Mouse (Mus musculus): ENCODE measurements around the gene Htra1. TPM values are rescaled to one million over a fixed set of nuclear protein-coding genes. Genes with fewer than 3 reads are reported as not detected.
A peak's percentile ranks its signal among the peaks of the same experiment; 100 is the strongest.

Gene Htra1
- total RNA-seq, 2 experiments from 2014 or later = not detected

GRCm38 (mm10) chr7:131004071-131004470 is 68.2 kb downstream of the Htra1 start:
- ATAC-seq (ENCODE audit: poor library complexity, severe bottlenecking) = no peak

- no peak for ATAC-seq (ENCODE audit: poor library complexity, severe bottlenecking)
These were observed 71.3 kb downstream of the Htra1 start for GRCm38 (mm10) chr7:131007221-131007620.

- no peak for ATAC-seq (ENCODE audit: poor library complexity, severe bottlenecking)
These were observed 73.3 kb downstream of the Htra1 start for GRCm38 (mm10) chr7:131009178-131009577.

GRCm38 (mm10) chr7:131011901-131012300 is 76.0 kb downstream of the Htra1 start:
- peak; percentile 52 for ATAC-seq (ENCODE audit: poor library complexity, severe bottlenecking)

GRCm38 (mm10) chr7:131019181-131019580 is 83.3 kb downstream of the Htra1 start:
- no peak for ATAC-seq (ENCODE audit: poor library complexity, severe bottlenecking)

GRCm38 (mm10) chr7:131024807-131025206 is 88.9 kb downstream of the Htra1 start:
- no peak for ATAC-seq (ENCODE audit: poor library complexity, severe bottlenecking)

GRCm38 (mm10) chr7:131027557-131027956 is 91.6 kb downstream of the Htra1 start:
- no peak for ATAC-seq (ENCODE audit: poor library complexity, severe bottlenecking)

GRCm38 (mm10) chr7:131031755-131032154 is 95.8 kb downstream of the Htra1 start, which contains the start of gene Dmbt1:
Gene Dmbt1 (plus strand): TSS chr7:131032053.
- no peak for ATAC-seq (ENCODE audit: poor library complexity, severe bottlenecking)

Other genes starting within 250 kb of the Htra1 start
- 0.25 TPM in 1 of 2 replicates, not detected in the other for gene Btbd16, start 162.0 kb upstream of the Htra1 start, total RNA-seq (2015)
- gene Btbd16, start 162.0 kb upstream of the Htra1 start, total RNA-seq (2017) = 0.29 TPM in 1 of 2 replicates, not detected in the other
- 36.5 and 38.9 TPM in 2 replicates for gene Plekha1, start 70.4 kb upstream of the Htra1 start, total RNA-seq (2015)
- 56.6 and 57.7 TPM in 2 replicates for gene Plekha1, start 70.4 kb upstream of the Htra1 start, total RNA-seq (2017)
- gene Dmbt1, start 95.9 kb downstream of the Htra1 start, total RNA-seq (2015) = not detected in 2 replicates
- not detected in 2 replicates for gene Dmbt1, start 95.9 kb downstream of the Htra1 start, total RNA-seq (2017)
- not detected in 2 replicates for gene 4933402N03Rik, start 210.2 kb downstream of the Htra1 start, total RNA-seq (2015)
- gene 4933402N03Rik, start 210.2 kb downstream of the Htra1 start, total RNA-seq (2017) = not detected in 2 replicates
- not detected in 2 replicates for gene 5430419D17Rik, start 238.3 kb downstream of the Htra1 start, total RNA-seq (2015)
- not detected in 2 replicates for gene 5430419D17Rik, start 238.3 kb downstream of the Htra1 start, total RNA-seq (2017)